ENCODE assay signal across 8 mouse cellular contexts in the genomic region with DNA sequence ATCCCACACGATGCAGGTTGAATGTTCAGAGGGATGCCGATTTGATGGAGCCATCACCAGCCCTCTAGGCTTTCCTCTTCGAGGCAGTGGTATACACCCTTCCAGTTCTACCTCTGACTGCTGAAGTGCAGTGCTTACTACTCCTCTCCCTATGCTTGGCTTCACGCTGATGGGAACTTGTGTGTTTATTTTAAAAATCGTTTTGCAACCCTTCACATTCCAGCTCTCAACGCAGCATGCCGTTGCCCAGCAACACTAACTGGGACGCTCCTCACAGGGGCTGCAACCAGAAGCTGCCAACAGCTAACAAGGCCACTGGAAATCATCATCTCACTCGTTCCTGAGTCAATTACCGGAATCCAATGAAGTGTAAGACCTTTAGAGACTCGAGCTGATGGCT.
DNase-seq lines count a peak whose midpoint lies in the region; ATAC-seq lines count a peak whose summit lies in the region.

No protein-coding gene starts in this region.

- no peaks in the 10 kb centered on the region for H3K36me3 ChIP-seq in neural tube, embryonic 11.5 days (ENCODE audit: control insufficient read depth, insufficient read depth, low read length)

- no peak for ATAC-seq in neural tube, embryonic 11.5 days (ENCODE audit: insufficient read depth, low FRiP score, low TSS enrichment)

- peak; percentile 8 to 15 for DNase-seq in cerebellum, postnatal 14 days
- no peak for DNase-seq in cerebellum, postnatal 36 days
- DNase-seq in NIH3T3 (ENCODE audit: low read depth): peak; percentile 11
- peak; percentile 10 to 41 for DNase-seq in frontal cortex, adult 2 months (ENCODE audit: extremely low spot score in 1 of 2, low spot score in 1 of 2)
- peak; percentile 30 to 36 for DNase-seq in layer of hippocampus, postnatal 10 days (ENCODE audit: low spot score in 2 of 2)
- peak; percentile 34 for DNase-seq in neural tube, embryonic 11.5 days (ENCODE audit: low spot score)
- DNase-seq in spleen, adult 12 weeks (ENCODE audit: low spot score): no peak
- no peak for DNase-seq in urinary bladder, adult 18-20 months (ENCODE audit: low spot score in 2 of 2)

- H3K27me3 ChIP-seq in neural tube, embryonic 11.5 days (ENCODE audit: control insufficient read depth, insufficient read depth, low read length): no peaks in the 10 kb centered on the region

- no peak overlapping the region for H3K4me3 ChIP-seq in neural tube, embryonic 11.5 days (ENCODE audit: low read depth, low read length)

- H3K9me3 ChIP-seq in neural tube, embryonic 11.5 days (ENCODE audit: control insufficient read depth, low read length): no peaks in the 10 kb centered on the region

- WGBS in neural tube, embryonic 11.5 days: 65% methylated on average over 11 of the region's 11 CpGs

- no peak overlapping the region for H3K27ac ChIP-seq in neural tube, embryonic 11.5 days (ENCODE audit: low read depth, low read length)

- H3K4me1 ChIP-seq in neural tube, embryonic 11.5 days (ENCODE audit: control insufficient read depth, insufficient read depth, low read length): no peaks in the 10 kb centered on the region

- H3K9ac ChIP-seq in neural tube, embryonic 11.5 days (ENCODE audit: low read length): no peak overlapping the region

- H3K4me2 ChIP-seq in neural tube, embryonic 11.5 days (ENCODE audit: low read depth): no peak overlapping the region

Comparison
In these comparisons a context has a peak if more than half of its experiments do, and no peak if none do; other contexts are left out.
1. DNase-seq: peak in cerebellum, postnatal 14 days (2 of 2), NIH3T3 (single experiment), frontal cortex, adult 2 months (2 of 2), layer of hippocampus, postnatal 10 days (2 of 2) and neural tube, embryonic 11.5 days (single experiment); none in cerebellum, postnatal 36 days (0 of 2), spleen, adult 12 weeks (single experiment) and urinary bladder, adult 18-20 months (0 of 2).